Comparison of ENCODE assay signal across 9 mouse cellular contexts in genomic region chr8:123137645-123138077, GRCm38 (mm10). TPM values are rescaled to one million over a fixed set of nuclear protein-coding genes. Genes with fewer than 3 reads are reported as not detected.
DNase-seq lines count a peak whose midpoint lies in the region; ATAC-seq and TF ChIP-seq lines count a peak whose summit lies in the region.
"Had no signal": no experiment of that assay in that cellular context is flagged by ENCODE, and none has a peak within 500 bp of the region (broad histone marks: within the 10 kb centered on the region; RNA-seq: fewer than 3 reads in every experiment).

No protein-coding gene starts in this region.

- H3K4me2 ChIP-seq in liver, embryonic 12.5 days: no peak overlapping the region
- H3K4me2 ChIP-seq in liver, embryonic 11.5 days: no peak overlapping the region
- H3K4me2 ChIP-seq: liver, embryonic 13.5 days had no signal

- ATAC-seq in liver, embryonic 12.5 days: 0 out of 2 replicates have a peak, but pooled peaks have one; percentile 6
- ATAC-seq in liver, embryonic 11.5 days (replicated peaks; ENCODE audit: low FRiP score): no peak

- no peak for DNase-seq in liver, embryonic 11.5 days (ENCODE audit: low spot score)
- peak; percentile 71 for DNase-seq in embryo, embryonic 11 days
- peak; percentile 37 for DNase-seq in gastrocnemius, postnatal 25 days
- DNase-seq in kidney, postnatal 14 days: peak; percentile 52
- peak; percentile 52 to 75 for DNase-seq in lung, postnatal 4 days
- peak; percentile 75 to 82 for DNase-seq in urinary bladder, postnatal 4 days (ENCODE audit: low spot score in 2 of 2)
- DNase-seq in cerebellum, adult 2 months: no peak
- DNase-seq: liver, embryonic 13.5 days had no signal

- no peak overlapping the region for H3K4me3 ChIP-seq in liver, embryonic 12.5 days
- H3K4me3 ChIP-seq in liver, embryonic 11.5 days (ENCODE audit: low read depth, low read length): no peak overlapping the region
- no peak overlapping the region for H3K4me3 ChIP-seq in cerebellum, adult 2 months (replicated peaks; ENCODE audit: insufficient read depth, low read depth, low read length)
- H3K4me3 ChIP-seq: liver, embryonic 13.5 days had no signal

- peaks cover 15% of the 10 kb centered on the region; the same call in 1 of the 2 replicates for H3K27me3 ChIP-seq in liver, embryonic 12.5 days (replicated peaks)
- no peaks in the 10 kb centered on the region for H3K27me3 ChIP-seq in liver, embryonic 11.5 days (replicated peaks; ENCODE audit: control insufficient read depth, insufficient read depth, low read length)
- H3K27me3 ChIP-seq in cerebellum, adult 2 months (ENCODE audit: control insufficient read depth, insufficient read depth, low read length): no peaks in the 10 kb centered on the region

- H3K27ac ChIP-seq in liver, embryonic 12.5 days: no peak overlapping the region
- no peak overlapping the region; the same call in 1 of the 2 replicates for H3K27ac ChIP-seq in liver, embryonic 11.5 days (ENCODE audit: low read depth, low read length)
- H3K27ac ChIP-seq in cerebellum, adult 2 months (ENCODE audit: insufficient read depth, low read length): no peak overlapping the region
- H3K27ac ChIP-seq: liver, embryonic 13.5 days had no signal

- TF ChIP-seq POLR2A in cerebellum, adult 2 months (IDR thresholded peaks at IDR 0.05; ENCODE audit: borderline replicate concordance, insufficient read depth, low read length): no peak

- H3K9ac ChIP-seq in liver, embryonic 12.5 days: no peak overlapping the region
- no peak overlapping the region for H3K9ac ChIP-seq in liver, embryonic 11.5 days (ENCODE audit: low read depth, low read length)
- H3K9ac ChIP-seq: liver, embryonic 13.5 days had no signal

- H3K9me3 ChIP-seq in liver, embryonic 12.5 days (replicated peaks): peaks cover 4% of the 10 kb centered on the region; the same call in 1 of the 2 replicates
- H3K9me3 ChIP-seq in liver, embryonic 11.5 days (ENCODE audit: control insufficient read depth, low read length): 0 out of 2 replicates have a peak, but pooled peaks cover 2% of the 10 kb centered on the region

- H3K36me3 ChIP-seq in liver, embryonic 12.5 days: no peaks in the 10 kb centered on the region; the same call in 1 of the 2 replicates
- H3K36me3 ChIP-seq in liver, embryonic 11.5 days (ENCODE audit: control insufficient read depth, insufficient read depth, low read length): no peaks in the 10 kb centered on the region
- H3K36me3 ChIP-seq: liver, embryonic 13.5 days had no signal

- WGBS in liver, embryonic 12.5 days (ENCODE audit: insufficient replicate concordance): 29% methylated on average over 2 of the region's 2 CpGs
- 29% methylated on average over 2 of the region's 2 CpGs for WGBS in liver, embryonic 11.5 days
- WGBS in cerebellum, adult 2 months: 47% methylated on average over 2 of the region's 2 CpGs

- H3K4me1 ChIP-seq in liver, embryonic 12.5 days: peaks cover 4% of the 10 kb centered on the region; the same call in 1 of the 2 replicates
- H3K4me1 ChIP-seq in liver, embryonic 11.5 days (replicated peaks; ENCODE audit: control insufficient read depth, insufficient read depth, low read length): 0 out of 2 replicates have a peak, but pooled peaks cover 3% of the 10 kb centered on the region
- peaks cover 14% of the 10 kb centered on the region for H3K4me1 ChIP-seq in cerebellum, adult 2 months (ENCODE audit: control insufficient read depth, insufficient read depth, low read length)

- TF ChIP-seq CTCF in cerebellum, adult 2 months (IDR thresholded peaks at IDR 0.05; ENCODE audit: borderline replicate concordance, insufficient read depth, low read depth, low read length): no peak

RNA-seq across cellular contexts. Expression of gene Sult5a1, which starts 20.5 kb away (rescaled TPM):
- 1.7 and 2.1 TPM in 2 replicates for polyA plus RNA-seq in liver, embryonic 12.5 days (2016; fragmentation: Nextera tagmentation; extraction: Ambion mirVana)
- 4.6 and 5.6 TPM in 2 replicates for polyA plus RNA-seq in liver, embryonic 11.5 days (2014; fragmentation: Nextera tagmentation; extraction: Ambion mirVana)
- 1 to 10 TPM; 1.4 to 1.8 TPM for total RNA-seq in gastrocnemius, postnatal 25 days (2021)
- polyA plus RNA-seq in cerebellum, adult 2 months (2012; rRNA removed): 0.39 and 0.60 TPM in 2 replicates

RNA-seq across cellular contexts. Expression of gene Cpne7, which starts 20.5 kb away (rescaled TPM):
- polyA plus RNA-seq in liver, embryonic 12.5 days (2016; fragmentation: Nextera tagmentation; extraction: Ambion mirVana): 2.8 and 2.9 TPM in 2 replicates
- 5.2 and 5.9 TPM in 2 replicates for polyA plus RNA-seq in liver, embryonic 11.5 days (2014; fragmentation: Nextera tagmentation; extraction: Ambion mirVana)
- under 1 TPM in 1 of 2 experiments, not detected in 1; 0.13 TPM for total RNA-seq in gastrocnemius, postnatal 25 days (2021)
- 6.2 and 7.1 TPM in 2 replicates for polyA plus RNA-seq in cerebellum, adult 2 months (2012; rRNA removed)

RNA-seq across cellular contexts. Expression of gene Rpl13, which starts 35.5 kb away (rescaled TPM):
- 1,452 and 1,476 TPM in 2 replicates for polyA plus RNA-seq in liver, embryonic 12.5 days (2016; fragmentation: Nextera tagmentation; extraction: Ambion mirVana)
- 1,965 and 2,035 TPM in 2 replicates for polyA plus RNA-seq in liver, embryonic 11.5 days (2014; fragmentation: Nextera tagmentation; extraction: Ambion mirVana)
- total RNA-seq in gastrocnemius, postnatal 25 days (2021): 100 to 1,000 TPM; 366 to 379 TPM
- 829 and 864 TPM in 2 replicates for polyA plus RNA-seq in cerebellum, adult 2 months (2012; rRNA removed)

RNA-seq across cellular contexts. Expression of gene Dpep1, which starts 48.4 kb away (rescaled TPM):
- 0.20 and 0.33 TPM in 2 replicates for polyA plus RNA-seq in liver, embryonic 12.5 days (2016; fragmentation: Nextera tagmentation; extraction: Ambion mirVana)
- 0.52 and 1.3 TPM in 2 replicates for polyA plus RNA-seq in liver, embryonic 11.5 days (2014; fragmentation: Nextera tagmentation; extraction: Ambion mirVana)
- 10 to 100 TPM; 11.0 to 16.1 TPM for total RNA-seq in gastrocnemius, postnatal 25 days (2021)
- polyA plus RNA-seq in cerebellum, adult 2 months (2012; rRNA removed): 0.16 and 0.59 TPM in 2 replicates

Comparison
In these comparisons a context has a peak if more than half of its experiments do, and no peak if none do; other contexts are left out.
1. DNase-seq: peak in embryo, embryonic 11 days (single experiment), gastrocnemius, postnatal 25 days (single experiment), kidney, postnatal 14 days (single experiment), lung, postnatal 4 days (2 of 2) and urinary bladder, postnatal 4 days (2 of 2); none in liver, embryonic 11.5 days (single experiment) and cerebellum, adult 2 months (0 of 2).